Mouse (Mus musculus) limb, embryonic 14.5 days (tissue): ENCODE measurements at regions not wholly inside any gene's neighbourhood (a gene's known extent, or its start where the extent isn't known, plus 50 kb on each side); places are given as distances from the start of the nearest gene placed in this dataset.

Experiments used
- ATAC-seq: fragments of 200-750 bp; cut with Nextera tagmentation; 2 replicates; pipeline ENCODE4 v1.8.0; 2017; ENCODE audit warnings: low read depth, moderate number of reproducible peaks, moderate TSS enrichment; ENCODE audit not compliant: low FRiP score
- DNase-seq: peaks from one replicate; pipeline ENCODE4 v3.0.0-alpha.2; 2015; ENCODE audit warnings: low spot score
- H3K27ac ChIP-seq: fragments of 300-500 bp; sonication (generic); replicated peaks from 2 replicates; pipeline ENCODE4 v1.5.1; 2014; ENCODE audit warnings: low read depth, mild to moderate bottlenecking, low read length, moderate library complexity, mixed read lengths
- H3K27me3 ChIP-seq: fragments of 300-500 bp; sonication (generic); 2 replicates; pipeline ENCODE4 v1.6.1; 2014; ENCODE audit warnings: low read length, mixed read lengths; ENCODE audit not compliant: control insufficient read depth, insufficient read depth
- H3K36me3 ChIP-seq: fragments of 300-500 bp; sonication (generic); 2 replicates; pipeline ENCODE4 v1.6.1; 2014; ENCODE audit warnings: mild to moderate bottlenecking, low read length, moderate library complexity, mixed read lengths; ENCODE audit not compliant: control insufficient read depth, insufficient read depth
- H3K4me1 ChIP-seq: fragments of 300-500 bp; sonication (generic); 2 replicates; pipeline ENCODE4 v1.6.1; 2014; ENCODE audit warnings: antibody characterized with exemption, low read length, mixed read lengths; ENCODE audit not compliant: control insufficient read depth, insufficient read depth
- H3K4me2 ChIP-seq: fragments of 300-500 bp; sonication (generic); replicated peaks from 2 replicates; pipeline ENCODE4 v1.6.1; 2014; ENCODE audit warnings: low read depth, mild to moderate bottlenecking, low read length, moderate library complexity; ENCODE audit not compliant: severe bottlenecking
- H3K4me3 ChIP-seq: fragments of 300-500 bp; sonication (generic); replicated peaks from 2 replicates; pipeline ENCODE4 v1.5.1; 2014; ENCODE audit warnings: low read length
- H3K9ac ChIP-seq: fragments of 300-500 bp; sonication (generic); 2 replicates; pipeline ENCODE4 v1.6.1; 2014; ENCODE audit warnings: mild to moderate bottlenecking, low read depth, low read length, moderate library complexity; ENCODE audit not compliant: severe bottlenecking
- H3K9me3 ChIP-seq: fragments of 300-500 bp; sonication (generic); 2 replicates; pipeline ENCODE4 v1.6.1; 2016; ENCODE audit warnings: low read length; ENCODE audit not compliant: control insufficient read depth
- POLR2A ChIP-seq: fragments of 200-500 bp; IDR thresholded peaks from 2 replicates; pipeline ENCODE4 v1.8.0; 2012; ENCODE audit warnings: inconsistent platforms, mild to moderate bottlenecking, moderate library complexity, borderline replicate concordance; ENCODE audit not compliant: insufficient read depth, insufficient read length; ENCODE audit errors: extremely low read depth
- WGBS: fragments of 180-500 bp; shearing (Covaris S2); extraction: QIAGEN DNeasy Blood & Tissue Kit; methylation state at CpG from one replicate; pipeline ENCODE4 v1.1.7; 2014; 5-methylcytosine and 5-hydroxymethylcytosine counted together

- Histone ChIP-seq H3K27me3 (no peaks in the 10 kb centered on the region), H3K4me2 (no peak overlapping the region), H3K9ac (no peak overlapping the region), H3K36me3 (no peaks in the 10 kb centered on the region), H3K4me3 (no peak overlapping the region), H3K4me1 (no peaks in the 10 kb centered on the region), H3K27ac (no peak overlapping the region), H3K9me3 (peaks cover 6% of the 10 kb centered on the region; the same call in 1 of the 2 replicates)
- DNase-seq: no peak
- ATAC-seq: no peak
- WGBS: 49% methylated on average over 8 of the region's 8 CpGs
- no peak for TF ChIP-seq POLR2A
Observed at GRCm38 (mm10) chr2:171365553-171365952, 633.9 kb downstream of the Dok5 start.

- ATAC-seq (no peak), DNase-seq (no peak)
- WGBS: 89% methylated on average over 3 of the region's 3 CpGs
- Histone ChIP-seq H3K36me3 (no peaks in the 10 kb centered on the region), H3K9me3 (peaks cover 6% of the 10 kb centered on the region; the same call in 1 of the 2 replicates), H3K4me1 (no peaks in the 10 kb centered on the region), H3K9ac (no peak overlapping the region), H3K27me3 (no peaks in the 10 kb centered on the region), H3K4me2 (no peak overlapping the region), H3K27ac (no peak overlapping the region), H3K4me3 (no peak overlapping the region)
- no peak for TF ChIP-seq POLR2A
Observed at GRCm38 (mm10) chr2:171364621-171365020, 633.0 kb downstream of the Dok5 start.

GRCm38 (mm10) chr2:171363381-171363780 lies 631.8 kb downstream of the Dok5 start:
- H3K36me3 ChIP-seq: no peaks in the 10 kb centered on the region
- H3K4me2 ChIP-seq: no peak overlapping the region
- no peaks in the 10 kb centered on the region for H3K27me3 ChIP-seq
- no peak for DNase-seq
- no peak overlapping the region for H3K9ac ChIP-seq
- H3K4me3 ChIP-seq: no peak overlapping the region
- 75% methylated on average over 3 of the region's 3 CpGs for WGBS
- no peak overlapping the region for H3K27ac ChIP-seq
- no peak for TF ChIP-seq POLR2A
- H3K4me1 ChIP-seq: no peaks in the 10 kb centered on the region
- no peak for ATAC-seq
- peaks cover 6% of the 10 kb centered on the region; the same call in 1 of the 2 replicates for H3K9me3 ChIP-seq

GRCm38 (mm10) chr2:171358071-171358760 lies 626.6 kb downstream of the Dok5 start:
- H3K27ac ChIP-seq: no peak overlapping the region
- no peak overlapping the region for H3K4me2 ChIP-seq
- no peaks in the 10 kb centered on the region for H3K27me3 ChIP-seq
- no peaks in the 10 kb centered on the region for H3K4me1 ChIP-seq
- TF ChIP-seq POLR2A: no peak
- no peak overlapping the region for H3K4me3 ChIP-seq
- DNase-seq (no peak), ATAC-seq (no peak)
- no peak overlapping the region for H3K9ac ChIP-seq
- no peaks in the 10 kb centered on the region for H3K9me3 ChIP-seq
- no peaks in the 10 kb centered on the region for H3K36me3 ChIP-seq
- 89% methylated on average over 8 of the region's 8 CpGs for WGBS

- DNase-seq: no peak
- Histone ChIP-seq H3K27ac (no peak overlapping the region), H3K9me3 (no peaks in the 10 kb centered on the region), H3K4me3 (no peak overlapping the region), H3K36me3 (no peaks in the 10 kb centered on the region), H3K4me1 (no peaks in the 10 kb centered on the region), H3K4me2 (no peak overlapping the region), H3K9ac (no peak overlapping the region), H3K27me3 (no peaks in the 10 kb centered on the region)
- 79% methylated on average over 2 of the region's 2 CpGs for WGBS
- no peak for ATAC-seq
- no peak for TF ChIP-seq POLR2A
Observed at GRCm38 (mm10) chr2:171348156-171348555, 616.5 kb downstream of the Dok5 start.
